In the genomic region with DNA sequence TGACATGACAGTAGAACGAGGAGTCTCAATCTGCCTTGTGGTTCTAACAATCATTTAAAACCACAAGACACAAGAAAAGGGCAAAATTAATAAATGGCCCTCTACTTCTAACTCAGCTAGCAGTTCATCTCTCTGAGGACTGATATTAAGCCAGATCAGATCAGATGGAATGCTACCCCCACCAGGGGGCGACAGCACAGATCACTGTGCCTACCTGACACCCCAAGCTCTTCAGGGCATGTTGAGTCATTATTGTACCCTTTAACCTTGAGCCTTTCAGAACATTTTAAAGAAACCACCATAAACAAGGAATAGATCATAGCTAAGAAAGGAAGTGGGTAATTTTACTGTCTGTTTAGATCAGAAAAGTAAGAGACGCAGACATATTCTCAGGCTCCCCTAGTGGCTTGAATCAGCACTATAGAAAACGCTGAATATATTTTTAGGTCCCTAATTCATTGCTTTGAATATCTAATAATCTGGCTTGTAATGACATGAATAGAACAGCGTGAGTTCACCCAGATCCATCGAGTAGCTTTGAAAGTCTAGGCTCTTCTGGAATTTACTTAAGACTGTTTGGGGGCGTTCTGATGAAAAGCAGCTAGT, we compare ENCODE assay signal across 9 mouse cellular contexts.
DNase-seq lines count a peak whose midpoint lies in the region; ATAC-seq and TF ChIP-seq lines count a peak whose summit lies in the region.
"Had no signal": no experiment of that assay in that cellular context is flagged by ENCODE, and none has a peak within 500 bp of the region (broad histone marks: within the 10 kb centered on the region; RNA-seq: fewer than 3 reads in every experiment).

No protein-coding gene starts in this region.

- intact Hi-C loops in gastrocnemius, adult 2 months (cut with DNase I): loop anchor here (2.0 kb wide), 1 partner anchor 535 kb away; no protein-coding TSS in a partner anchor
- intact Hi-C loops in gastrocnemius, postnatal 36 days (cut with DNase I): no loop called here

- H3K4me1 ChIP-seq in liver, embryonic 14.5 days (replicated peaks; ENCODE audit: control insufficient read depth in 2 of 2, insufficient read depth in 2 of 2, low read length in 1 of 2): no peaks in the 10 kb centered on the region
- H3K4me1 ChIP-seq: neural tube, embryonic 12.5 days had no signal

- no peak overlapping the region for H3K27ac ChIP-seq in gastrocnemius, adult 2 months
- H3K27ac ChIP-seq in liver, embryonic 14.5 days: no peak overlapping the region
- H3K27ac ChIP-seq: neural tube, embryonic 12.5 days had no signal

- H3K4me3 ChIP-seq in gastrocnemius, adult 2 months: no peak overlapping the region
- H3K4me3 ChIP-seq in liver, embryonic 14.5 days (ENCODE audit: insufficient read depth in 1 of 2, low read depth in 2 of 2, low read length in 2 of 2): no peak overlapping the region
- H3K4me3 ChIP-seq: neural tube, embryonic 12.5 days had no signal

- peak; percentile 28 for DNase-seq in gastrocnemius, adult 2 months
- DNase-seq in gastrocnemius, postnatal 36 days: no peak
- peak; percentile 33 for DNase-seq in right cerebral cortex, postnatal 4 days
- DNase-seq in right cerebral cortex, adult 2 months (ENCODE audit: low spot score in 2 of 2): no peak
- peak; percentile 17 for DNase-seq in cerebellum, adult 9-10 months
- DNase-seq in liver, embryonic 14.5 days (ENCODE audit: low read depth in 3 of 3, low spot score in 3 of 3): peak in 1 of 3 experiments; percentile 6
- DNase-seq in splenic B cell, adult 2 months (ENCODE audit: low read depth, low spot score): peak; percentile 75
- DNase-seq in ovary, adult 18-20 months (ENCODE audit: low spot score): no peak

- no peak overlapping the region for H3K9ac ChIP-seq in liver, embryonic 14.5 days (replicated peaks)
- H3K9ac ChIP-seq: neural tube, embryonic 12.5 days had no signal

- no peaks in the 10 kb centered on the region for H3K36me3 ChIP-seq in liver, embryonic 14.5 days (replicated peaks; ENCODE audit: control insufficient read depth, insufficient read depth, low read depth)
- peaks cover 5% of the 10 kb centered on the region for H3K36me3 ChIP-seq in splenic B cell, adult 2 months (ENCODE audit: control insufficient read depth, insufficient read depth, low read length, poor library complexity, severe bottlenecking)

- no peak for TF ChIP-seq EP300 in liver, embryonic 14.5 days (IDR thresholded peaks at IDR 0.05; ENCODE audit: low read depth)

- H3K27me3 ChIP-seq in liver, embryonic 14.5 days (ENCODE audit: control insufficient read depth, insufficient read depth, low read length): no peaks in the 10 kb centered on the region
- H3K27me3 ChIP-seq in splenic B cell, adult 2 months (ENCODE audit: control insufficient read depth, insufficient read depth, low read length, poor library complexity, severe bottlenecking): no peaks in the 10 kb centered on the region
- H3K27me3 ChIP-seq: neural tube, embryonic 12.5 days had no signal

- ATAC-seq in liver, embryonic 14.5 days (ENCODE audit: insufficient read depth): no peak

- no peaks in the 10 kb centered on the region for H3K9me3 ChIP-seq in liver, embryonic 14.5 days (ENCODE audit: control insufficient read depth, low read length)
- H3K9me3 ChIP-seq: neural tube, embryonic 12.5 days had no signal

- no peak overlapping the region for H3K4me2 ChIP-seq in liver, embryonic 14.5 days (ENCODE audit: low read depth)
- H3K4me2 ChIP-seq: neural tube, embryonic 12.5 days had no signal

- peak; percentile 69 for TF ChIP-seq CTCF in gastrocnemius, adult 2 months (IDR thresholded peaks at IDR 0.05)
- peak; percentile 67 for TF ChIP-seq CTCF in liver, embryonic 14.5 days (IDR thresholded peaks at IDR 0.05; ENCODE audit: low read depth)

- WGBS in liver, embryonic 14.5 days (ENCODE audit: insufficient replicate concordance): 71% methylated on average over 7 of the region's 7 CpGs

Comparison
In these comparisons a context has a peak if more than half of its experiments do, and no peak if none do; other contexts are left out.
1. DNase-seq: peak in gastrocnemius, adult 2 months (single experiment), right cerebral cortex, postnatal 4 days (single experiment), cerebellum, adult 9-10 months (single experiment) and splenic B cell, adult 2 months (single experiment); none in gastrocnemius, postnatal 36 days (0 of 2), right cerebral cortex, adult 2 months (0 of 2) and ovary, adult 18-20 months (single experiment).